Mouse (Mus musculus): ENCODE measurements at regions not wholly inside any gene's neighbourhood (a gene's known extent, or its start where the extent isn't known, plus 50 kb on each side); places are given as distances from the start of the nearest gene placed in this dataset.

GRCm38 (mm10) chr3:102266136-102266535 is 61.6 kb upstream of the Vangl1 start:
- TF ChIP-seq ZNF384 (IDR thresholded peaks at IDR 0.05; ENCODE audit: low read depth, low read length), result no peak
- TF ChIP-seq ZC3H11A (IDR thresholded peaks at IDR 0.05; ENCODE audit: borderline replicate concordance, low read depth, low read length), result no peak
- no peak for TF ChIP-seq MAFK (IDR thresholded peaks at IDR 0.05; ENCODE audit: insufficient read depth, low read depth, low read length)
- no peak for TF ChIP-seq HCFC1 (IDR thresholded peaks at IDR 0.05; ENCODE audit: borderline replicate concordance, insufficient read depth, low read length)
- TF ChIP-seq CHD2 (IDR thresholded peaks at IDR 0.05; ENCODE audit: low read depth, low read length), result no peak

All from ES-E14 (cell line).